Mouse (Mus musculus): ENCODE data around the gene Scly. TPM values are rescaled to one million over a fixed set of nuclear protein-coding genes. Genes with fewer than 3 reads are reported as not detected.

The Scly gene
- 13.1 and 13.7 TPM in 2 replicates for polyA plus RNA-seq (2012; rRNA removed)

GRCm38 (mm10) chr1:91297799-91298744 is at the start of gene Scly:
Scly (plus strand) TSS chr1:91298338.

GRCm38 (mm10) chr1:91249564-91250414 is 48.3 kb upstream of the Scly start, which contains the start of gene Ube2f:
Ube2f (plus strand) TSS chr1:91250304.

GRCm38 (mm10) chr1:91321760-91322438 is 23.8 kb downstream of the Scly start, which contains the start of gene Espnl:
Espnl (plus strand) TSS chr1:91322075.

GRCm38 (mm10) chr1:91350841-91351240 is 52.7 kb downstream of the Scly start, which contains the start of gene Klhl30:
Klhl30 (plus strand) TSS chr1:91351016.

GRCm38 (mm10) chr1:91366215-91367108 is 68.3 kb downstream of the Scly start, which contains the start of gene Erfe:
Erfe (plus strand) TSS chr1:91366430.

Other genes with a start within 250 kb of the Scly start
- 0.43 and 0.78 TPM in 2 replicates for gene Rbm44, start 153.2 kb upstream of the Scly start, polyA plus RNA-seq (2012; rRNA removed)
- gene Ramp1, start 118.5 kb upstream of the Scly start, polyA plus RNA-seq (2012; rRNA removed) = 0.56 and 1.3 TPM in 2 replicates
- gene Ube2f, start 48.0 kb upstream of the Scly start, polyA plus RNA-seq (2012; rRNA removed) = 61.8 and 64.3 TPM in 2 replicates
- 0.10 and 0.12 TPM in 2 replicates for gene Espnl, start 23.7 kb downstream of the Scly start, polyA plus RNA-seq (2012; rRNA removed)
- gene Klhl30, start 52.7 kb downstream of the Scly start, polyA plus RNA-seq (2012; rRNA removed) = 0.54 and 1.5 TPM in 2 replicates
- gene Erfe, start 68.1 kb downstream of the Scly start, polyA plus RNA-seq (2012; rRNA removed) = 0.65 and 0.92 TPM in 2 replicates
- 157 and 224 TPM in 2 replicates for gene Ilkap, start 100.5 kb downstream of the Scly start, polyA plus RNA-seq (2012; rRNA removed)
- gene Hes6, start 115.7 kb downstream of the Scly start, polyA plus RNA-seq (2012; rRNA removed) = 157 and 243 TPM in 2 replicates
- gene Per2, start 161.0 kb downstream of the Scly start, polyA plus RNA-seq (2012; rRNA removed) = 3.4 and 3.8 TPM in 2 replicates
- 20.6 and 29.5 TPM in 2 replicates for gene Traf3ip1, start 196.3 kb downstream of the Scly start, polyA plus RNA-seq (2012; rRNA removed)
- gene Asb1, start 242.2 kb downstream of the Scly start, polyA plus RNA-seq (2012; rRNA removed) = 11.9 TPM in 2 replicates

Measured in central nervous system, embryonic 11.5 days (tissue).